Mouse (Mus musculus) midbrain, embryonic 12.5 days (tissue): ENCODE measurements around the gene Acin1. TPM values are rescaled to one million over a fixed set of nuclear protein-coding genes. Genes with fewer than 3 reads are reported as not detected.
A peak's percentile ranks its signal among the peaks of the same experiment; 100 is the strongest.

Experiments
- ATAC-seq: fragments of 200-750 bp; cut with Nextera tagmentation; 2 replicates; pipeline ENCODE4 v1.8.0; 2017; ENCODE audit warnings: low read depth, moderate TSS enrichment, moderate library complexity; ENCODE audit not compliant: low FRiP score
- H3K27ac ChIP-seq: fragments of 300-500 bp; sonication (generic); replicated peaks from 2 replicates; pipeline ENCODE4 v1.5.1; 2016; ENCODE audit warnings: mild to moderate bottlenecking
- H3K27me3 ChIP-seq: fragments of 300-500 bp; sonication (generic); 2 replicates; pipeline ENCODE4 v1.6.1; 2016; ENCODE audit warnings: mild to moderate bottlenecking
- H3K36me3 ChIP-seq: fragments of 300-500 bp; sonication (generic); 2 replicates; pipeline ENCODE4 v1.6.1; 2016
- H3K4me1 ChIP-seq: fragments of 300-500 bp; sonication (generic); 2 replicates; pipeline ENCODE4 v1.6.1; 2016
- H3K4me2 ChIP-seq: fragments of 300-500 bp; sonication (generic); replicated peaks from 2 replicates; pipeline ENCODE4 v1.6.1; 2016; ENCODE audit warnings: mild to moderate bottlenecking, moderate library complexity
- H3K4me3 ChIP-seq: fragments of 300-500 bp; sonication (generic); 2 replicates; pipeline ENCODE4 v1.5.1; 2016; ENCODE audit warnings: mild to moderate bottlenecking
- H3K9ac ChIP-seq: fragments of 300-500 bp; sonication (generic); replicated peaks from 2 replicates; pipeline ENCODE4 v1.6.1; 2016; ENCODE audit warnings: mild to moderate bottlenecking, moderate library complexity
- H3K9me3 ChIP-seq: fragments of 300-500 bp; sonication (generic); 2 replicates; pipeline ENCODE4 v1.6.1; 2016; ENCODE audit warnings: mild to moderate bottlenecking
- WGBS: fragments of 180-500 bp; shearing (Covaris S2); methylation state at CpG from one replicate; pipeline ENCODE4 v1.1.7; 2016; 5-methylcytosine and 5-hydroxymethylcytosine counted together
- polyA plus RNA-seq: library from polyadenylated mRNA; unstranded; fragments of >200 nt; fragmentation: Nextera tagmentation; extraction: Ambion mirVana; gene quantifications from 2 replicates; pipeline ENCODE4 v1.2.1, GENCODE M21; 2016

Gene Acin1
- polyA plus RNA-seq: 176 and 178 TPM in 2 replicates

GRCm38 (mm10) chr14:54686522-54687143, at the start of gene Acin1:
Acin1 (minus strand) TSS chr14:54686931.
- Histone ChIP-seq H3K27me3 (no peaks in the 10 kb centered on the region), H3K27ac (peak within 1 kb of the TSS; percentile 92), H3K4me1 (peaks cover 23% of the 10 kb centered on the region), H3K4me3 (peak within 1 kb of the TSS; percentile 75), H3K36me3 (peaks cover 46% of the 10 kb centered on the region), H3K4me2 (peak within 1 kb of the TSS; percentile 83), H3K9ac (peak within 1 kb of the TSS; percentile 83), H3K9me3 (no peaks in the 10 kb centered on the region)
- WGBS: under 1% methylated on average over 44 of the region's 44 CpGs
- peak; percentile 97 for ATAC-seq

- no peak for ATAC-seq
Measured at GRCm38 (mm10) chr14:54735221-54735620, 48.5 kb upstream of the Acin1 start.

DNA sequence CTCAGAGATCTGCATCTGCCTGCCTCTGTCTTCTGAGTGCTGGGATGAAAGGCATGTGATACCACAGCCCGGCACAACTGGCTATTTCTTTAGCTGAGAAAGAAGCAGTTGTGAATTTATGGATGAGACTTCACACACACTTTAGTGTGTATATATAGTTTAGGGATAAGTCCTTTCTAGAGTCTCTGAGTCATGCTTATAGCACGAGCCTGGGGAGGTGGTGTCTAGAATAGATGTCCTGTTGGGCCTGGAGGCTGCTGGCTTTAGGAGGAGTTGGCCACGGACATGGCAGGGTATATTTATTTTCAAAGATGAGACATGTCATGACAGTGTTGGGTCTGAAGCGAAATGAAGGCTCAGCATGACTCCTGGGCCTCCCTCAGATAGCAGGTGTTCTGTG, 47.3 kb upstream of the Acin1 start:
- H3K27ac ChIP-seq: no peak overlapping the region
- H3K36me3 ChIP-seq: no peaks in the 10 kb centered on the region
- H3K9me3 ChIP-seq: no peaks in the 10 kb centered on the region
- no peak overlapping the region for H3K4me2 ChIP-seq
- no peak for ATAC-seq
- 0 out of 2 replicates have a peak, but pooled peaks cover 4% of the 10 kb centered on the region for H3K27me3 ChIP-seq
- no peak overlapping the region for H3K4me3 ChIP-seq
- WGBS: 72% methylated on average over 4 of the region's 4 CpGs
- peaks cover 9% of the 10 kb centered on the region; the same call in 1 of the 2 replicates for H3K4me1 ChIP-seq
- no peak overlapping the region for H3K9ac ChIP-seq

More at GRCm38 (mm10) chr14:54735221-54735620, 48.5 kb upstream of the Acin1 start:
- Histone ChIP-seq H3K4me1 (peaks cover 9% of the 10 kb centered on the region; the same call in 1 of the 2 replicates), H3K36me3 (no peaks in the 10 kb centered on the region), H3K27ac (no peak overlapping the region), H3K9me3 (no peaks in the 10 kb centered on the region), H3K4me2 (no peak overlapping the region), H3K9ac (no peak overlapping the region), H3K4me3 (no peak overlapping the region), H3K27me3 (0 out of 2 replicates have a peak, but pooled peaks cover 4% of the 10 kb centered on the region)
- WGBS: 83% methylated on average over 4 of the region's 4 CpGs

GRCm38 (mm10) chr14:54732206-54732605, 45.5 kb upstream of the Acin1 start:
- Histone ChIP-seq H3K27ac (no peak overlapping the region), H3K4me1 (peaks cover 4% of the 10 kb centered on the region; the same call in 1 of the 2 replicates), H3K9ac (no peak overlapping the region), H3K4me2 (no peak overlapping the region), H3K36me3 (no peaks in the 10 kb centered on the region), H3K4me3 (no peak overlapping the region), H3K27me3 (no peaks in the 10 kb centered on the region), H3K9me3 (no peaks in the 10 kb centered on the region)
- WGBS: 92% methylated on average over 8 of the region's 8 CpGs
- no peak for ATAC-seq

DNA sequence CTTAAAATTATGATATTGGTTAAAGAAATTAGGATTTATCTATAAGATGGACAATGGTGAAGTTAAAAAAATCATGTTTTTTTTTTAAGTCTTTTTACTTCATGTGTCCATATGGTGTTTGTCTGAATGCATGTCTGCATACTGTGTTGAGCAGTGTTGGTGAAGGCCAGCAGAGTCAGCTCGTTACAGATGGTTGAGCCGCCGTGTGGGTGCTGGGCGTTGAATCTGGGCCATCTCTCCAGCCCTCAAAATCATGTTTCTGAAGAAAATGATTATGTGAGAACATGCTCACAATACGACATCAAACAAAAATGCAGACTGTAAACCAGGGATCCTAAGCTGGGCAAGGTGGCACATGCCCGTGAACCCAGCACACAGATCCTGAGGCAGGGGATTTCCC, 43.6 kb upstream of the Acin1 start:
- WGBS: 92% methylated on average over 6 of the region's 6 CpGs
- H3K9ac ChIP-seq: no peak overlapping the region
- H3K4me1 ChIP-seq: no peaks in the 10 kb centered on the region
- H3K9me3 ChIP-seq: no peaks in the 10 kb centered on the region
- H3K4me2 ChIP-seq: no peak overlapping the region
- H3K4me3 ChIP-seq: no peak overlapping the region
- ATAC-seq: no peak
- H3K27ac ChIP-seq: no peak overlapping the region
- no peaks in the 10 kb centered on the region for H3K36me3 ChIP-seq
- no peaks in the 10 kb centered on the region for H3K27me3 ChIP-seq

DNA sequence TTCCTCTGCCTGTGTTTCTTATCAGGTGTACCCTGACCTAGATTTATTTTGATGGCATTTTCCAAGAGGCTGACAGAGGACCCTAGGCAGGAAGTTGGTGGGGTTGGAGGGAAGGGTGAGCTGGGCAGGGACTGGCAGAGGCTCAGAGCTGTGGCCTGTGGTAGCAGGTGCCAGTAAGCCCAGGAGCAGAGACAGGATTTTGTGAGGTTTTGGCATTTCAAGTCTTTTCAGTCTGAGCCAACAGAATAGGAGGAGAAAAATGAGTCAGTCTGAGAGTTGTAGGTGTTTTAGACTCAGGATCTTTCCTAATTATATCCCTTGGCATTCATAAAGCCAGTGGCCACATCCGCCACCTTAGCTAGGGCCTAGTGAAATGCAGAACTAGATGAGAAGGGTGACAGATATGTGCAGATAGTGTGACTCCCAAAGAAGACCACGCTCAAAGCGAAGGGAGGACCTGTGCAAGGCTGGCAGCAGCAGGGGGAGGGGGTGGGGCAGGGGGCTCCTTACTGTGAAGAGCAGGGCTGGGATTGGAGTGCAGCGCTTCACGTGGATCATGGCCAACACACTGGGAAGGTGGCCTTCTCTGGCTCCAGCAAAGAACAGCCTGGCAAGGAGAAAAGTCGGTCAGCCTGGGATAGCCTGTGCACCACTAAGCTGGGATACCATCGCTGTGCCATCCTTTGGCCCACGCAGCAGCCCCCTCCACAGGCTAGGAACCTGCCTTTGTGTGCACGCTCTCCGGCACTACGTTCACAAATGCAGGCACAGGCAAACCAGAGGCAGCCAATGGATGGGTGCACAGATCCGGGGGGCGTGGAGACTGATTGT, 42.3 kb upstream of the Acin1 start:
- Histone ChIP-seq H3K36me3 (no peaks in the 10 kb centered on the region), H3K4me1 (no peaks in the 10 kb centered on the region), H3K9ac (no peak overlapping the region), H3K4me2 (no peak overlapping the region), H3K4me3 (no peak overlapping the region), H3K27ac (no peak overlapping the region), H3K9me3 (no peaks in the 10 kb centered on the region), H3K27me3 (no peaks in the 10 kb centered on the region)
- ATAC-seq: no peak
- 65% methylated on average over 13 of the region's 13 CpGs for WGBS

DNA sequence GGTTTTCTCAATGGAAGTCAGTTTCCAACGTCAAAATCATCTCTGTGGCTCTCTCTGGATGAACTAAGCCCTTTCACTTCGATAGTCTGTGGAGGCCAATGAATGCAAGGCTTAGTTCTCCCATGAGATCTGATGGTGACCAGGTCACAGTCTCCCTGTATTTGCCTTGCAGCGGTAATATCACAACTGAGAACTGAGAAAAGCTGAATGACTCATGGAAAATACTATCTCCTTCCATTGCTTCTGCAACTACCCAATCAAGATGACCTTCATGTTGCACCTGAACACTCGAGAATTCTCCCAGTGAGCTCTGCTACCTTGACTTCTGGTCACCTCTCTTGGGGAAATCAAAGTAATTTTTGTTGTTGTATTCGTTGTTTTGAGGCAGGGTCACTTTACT, 40.8 kb upstream of the Acin1 start:
- no peak overlapping the region for H3K27ac ChIP-seq
- ATAC-seq: no peak
- H3K9me3 ChIP-seq: no peaks in the 10 kb centered on the region
- H3K9ac ChIP-seq: no peak overlapping the region
- no peak overlapping the region for H3K4me3 ChIP-seq
- no peaks in the 10 kb centered on the region for H3K4me1 ChIP-seq
- H3K36me3 ChIP-seq: no peaks in the 10 kb centered on the region
- no peak overlapping the region for H3K4me2 ChIP-seq
- no peaks in the 10 kb centered on the region for H3K27me3 ChIP-seq
- 77% methylated on average over 5 of the region's 5 CpGs for WGBS

- H3K27me3 ChIP-seq: no peaks in the 10 kb centered on the region
- 84% methylated on average over 6 of the region's 6 CpGs for WGBS
- H3K9ac ChIP-seq: no peak overlapping the region
- H3K4me3 ChIP-seq: no peak overlapping the region
- no peaks in the 10 kb centered on the region for H3K4me1 ChIP-seq
- no peaks in the 10 kb centered on the region for H3K9me3 ChIP-seq
- H3K4me2 ChIP-seq: no peak overlapping the region
- no peak overlapping the region for H3K27ac ChIP-seq
- no peak for ATAC-seq
- no peaks in the 10 kb centered on the region for H3K36me3 ChIP-seq
Measured at GRCm38 (mm10) chr14:54724049-54724448, 37.3 kb upstream of the Acin1 start.

- no peak for ATAC-seq
- H3K9me3 ChIP-seq: no peaks in the 10 kb centered on the region
- WGBS: 83% methylated on average over 10 of the region's 10 CpGs
Measured at GRCm38 (mm10) chr14:54721711-54722110, 35.0 kb upstream of the Acin1 start.

DNA sequence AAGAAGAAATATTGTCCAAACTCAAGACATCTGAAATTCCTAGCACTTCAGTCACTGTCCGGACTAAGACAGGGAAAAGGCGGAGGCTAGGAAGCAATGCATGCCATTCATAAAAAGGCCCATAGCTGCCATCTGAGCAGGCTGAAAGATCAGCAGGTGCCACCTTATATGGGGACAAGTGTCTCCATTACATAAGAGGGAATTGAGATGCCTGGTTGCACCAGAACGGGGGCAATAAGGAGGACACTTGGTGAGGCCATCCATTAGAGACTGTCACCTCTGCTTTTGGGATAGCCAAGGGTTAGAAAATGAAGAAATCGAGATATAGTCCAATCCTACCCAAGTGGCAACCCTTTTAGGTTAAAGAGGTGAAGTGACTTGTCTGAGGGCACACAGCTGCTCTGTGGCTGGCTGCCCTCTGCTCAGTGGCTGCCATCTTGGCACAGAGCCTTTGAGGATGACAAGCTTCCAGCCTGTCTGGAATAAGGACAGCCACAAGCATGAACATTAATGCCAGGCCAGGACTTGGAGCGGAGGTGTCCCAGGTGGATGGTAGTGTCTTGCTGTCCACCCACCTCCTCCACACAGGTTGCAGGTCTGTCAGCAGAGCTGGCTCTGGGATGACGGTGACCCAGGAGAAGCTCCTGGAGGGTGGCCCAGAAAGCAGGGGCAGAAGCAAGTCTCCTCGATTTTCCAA, 34.1 kb upstream of the Acin1 start:
- Histone ChIP-seq H3K36me3 (no peaks in the 10 kb centered on the region), H3K27ac (no peak overlapping the region), H3K27me3 (no peaks in the 10 kb centered on the region), H3K4me3 (no peak overlapping the region), H3K9ac (no peak overlapping the region), H3K4me2 (no peak overlapping the region), H3K9me3 (no peaks in the 10 kb centered on the region), H3K4me1 (no peaks in the 10 kb centered on the region)
- WGBS: 85% methylated on average over 7 of the region's 7 CpGs
- ATAC-seq: no peak

More at GRCm38 (mm10) chr14:54721711-54722110, 35.0 kb upstream of the Acin1 start:
- no peak overlapping the region for H3K27ac ChIP-seq
- H3K27me3 ChIP-seq: no peaks in the 10 kb centered on the region
- no peaks in the 10 kb centered on the region for H3K36me3 ChIP-seq
- no peaks in the 10 kb centered on the region for H3K4me1 ChIP-seq
- no peak overlapping the region for H3K4me3 ChIP-seq
- no peak overlapping the region for H3K4me2 ChIP-seq
- no peak overlapping the region for H3K9ac ChIP-seq

- Histone ChIP-seq H3K9me3 (no peaks in the 10 kb centered on the region), H3K4me1 (no peaks in the 10 kb centered on the region; the same call in 1 of the 2 replicates), H3K4me3 (no peak overlapping the region), H3K4me2 (no peak overlapping the region), H3K27me3 (peaks cover 4% of the 10 kb centered on the region; the same call in 1 of the 2 replicates), H3K27ac (no peak overlapping the region), H3K9ac (no peak overlapping the region), H3K36me3 (no peaks in the 10 kb centered on the region)
- 90% methylated on average over 11 of the region's 11 CpGs for WGBS
- ATAC-seq: no peak
Measured at GRCm38 (mm10) chr14:54720041-54720440, 33.3 kb upstream of the Acin1 start.

- no peak overlapping the region for H3K4me2 ChIP-seq
- no peaks in the 10 kb centered on the region for H3K36me3 ChIP-seq
- H3K27ac ChIP-seq: no peak overlapping the region
- 75% methylated on average over 1 of the region's 1 CpGs for WGBS
- no peak overlapping the region for H3K9ac ChIP-seq
- H3K4me1 ChIP-seq: no peaks in the 10 kb centered on the region; the same call in 1 of the 2 replicates
- H3K4me3 ChIP-seq: no peak overlapping the region
- peaks cover 7% of the 10 kb centered on the region; the same call in 1 of the 2 replicates for H3K27me3 ChIP-seq
- no peaks in the 10 kb centered on the region for H3K9me3 ChIP-seq
- no peak for ATAC-seq
Measured at GRCm38 (mm10) chr14:54715402-54715801, 28.7 kb upstream of the Acin1 start.
